In the genomic region with DNA sequence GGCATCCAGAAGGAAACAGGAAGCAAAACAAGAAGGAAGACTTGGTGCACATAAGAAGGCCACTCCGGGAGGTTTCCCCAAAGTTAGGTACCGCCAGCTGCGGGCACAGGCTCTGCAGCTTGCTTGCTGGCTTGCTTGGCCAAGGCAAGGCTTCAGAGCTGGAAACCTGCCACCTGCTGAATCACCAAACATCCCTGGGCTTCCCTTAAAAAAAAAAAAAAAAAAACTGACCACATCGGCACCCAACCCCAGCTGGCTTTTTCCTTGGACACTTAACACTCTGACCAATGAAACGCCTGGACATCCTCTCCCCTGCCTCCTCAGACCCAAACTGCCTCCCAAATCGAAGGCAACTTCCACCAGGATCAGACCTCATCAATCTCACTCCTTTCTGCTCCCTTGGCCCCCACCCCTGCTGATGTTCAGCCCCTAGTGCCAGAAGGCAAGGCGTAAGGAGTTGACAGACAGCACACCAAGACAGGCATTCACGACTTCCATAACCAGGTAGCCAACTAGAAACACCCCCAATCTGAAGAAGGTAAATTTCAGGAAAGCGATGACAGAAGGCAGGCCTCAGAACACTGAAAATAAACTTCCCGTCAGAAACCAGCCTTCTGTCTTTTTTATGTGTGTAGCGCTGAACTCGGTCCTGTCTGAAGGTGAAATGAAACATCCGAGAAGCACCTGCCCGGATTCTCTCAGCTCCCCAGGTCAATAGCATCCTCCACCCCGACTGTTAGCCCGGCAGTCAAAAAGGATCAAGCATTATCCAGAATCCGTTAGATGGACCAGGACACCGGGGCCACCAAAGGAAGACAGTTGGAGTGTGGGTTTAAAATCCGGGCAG, we compare ENCODE assay signal across 8 mouse cellular contexts. TPM values are rescaled to one million over a fixed set of nuclear protein-coding genes. Genes with fewer than 3 reads are reported as not detected.
DNase-seq lines count a peak whose midpoint lies in the region; ATAC-seq lines count a peak whose summit lies in the region.

No protein-coding gene starts in this region.

- H3K4me1 ChIP-seq in embryonic facial prominence, embryonic 15.5 days: peaks cover 28% of the 10 kb centered on the region
- peaks cover 17% of the 10 kb centered on the region for H3K4me1 ChIP-seq in heart, embryonic 16.5 days (ENCODE audit: control insufficient read depth, insufficient read depth, low read length)
- H3K4me1 ChIP-seq in lung, embryonic 15.5 days: peaks cover 35% of the 10 kb centered on the region

- no peaks in the 10 kb centered on the region for H3K27me3 ChIP-seq in embryonic facial prominence, embryonic 15.5 days
- no peaks in the 10 kb centered on the region for H3K27me3 ChIP-seq in heart, embryonic 16.5 days (ENCODE audit: control insufficient read depth, insufficient read depth, low read length)
- H3K27me3 ChIP-seq in lung, embryonic 15.5 days: no peaks in the 10 kb centered on the region

- no peaks in the 10 kb centered on the region for H3K9me3 ChIP-seq in embryonic facial prominence, embryonic 15.5 days (replicated peaks)
- H3K9me3 ChIP-seq in heart, embryonic 16.5 days (replicated peaks; ENCODE audit: control insufficient read depth, low read length): no peaks in the 10 kb centered on the region
- no peaks in the 10 kb centered on the region for H3K9me3 ChIP-seq in lung, embryonic 15.5 days

- peak overlapping the region; percentile 76 for H3K9ac ChIP-seq in embryonic facial prominence, embryonic 15.5 days
- peak overlapping the region; percentile 89 for H3K9ac ChIP-seq in heart, embryonic 16.5 days (ENCODE audit: low read length)
- peak overlapping the region; percentile 83 for H3K9ac ChIP-seq in lung, embryonic 15.5 days

- no peak overlapping the region for H3K27ac ChIP-seq in embryonic facial prominence, embryonic 15.5 days (replicated peaks)
- H3K27ac ChIP-seq in heart, embryonic 16.5 days (ENCODE audit: low read length): peak overlapping the region; percentile 24
- H3K27ac ChIP-seq in lung, embryonic 15.5 days: peak overlapping the region; percentile 42; the same call in 1 of the 2 replicates

- WGBS in embryonic facial prominence, embryonic 15.5 days: 26% methylated on average over 19 of the region's 19 CpGs
- 14% methylated on average over 19 of the region's 19 CpGs for WGBS in heart, embryonic 16.5 days
- 11% methylated on average over 19 of the region's 19 CpGs for WGBS in lung, embryonic 15.5 days

- peak overlapping the region; percentile 81 for H3K4me2 ChIP-seq in embryonic facial prominence, embryonic 15.5 days (replicated peaks)
- peak overlapping the region; percentile 93 for H3K4me2 ChIP-seq in heart, embryonic 16.5 days (ENCODE audit: low read depth, low read length)
- peak overlapping the region; percentile 89 for H3K4me2 ChIP-seq in lung, embryonic 15.5 days

- no peak for ATAC-seq in embryonic facial prominence, embryonic 15.5 days (ENCODE audit: insufficient number of reproducible peaks, low FRiP score, low TSS enrichment, low read depth)
- no peak for ATAC-seq in heart, embryonic 16.5 days (replicated peaks; ENCODE audit: extremely low read depth, insufficient read depth, low FRiP score)
- no peak for ATAC-seq in lung, embryonic 15.5 days (ENCODE audit: borderline replicate concordance, extremely low read depth, low FRiP score, low TSS enrichment)
- no peak for ATAC-seq in granulocyte monocyte progenitor cell, adult 5-6 weeks (replicated peaks; ENCODE audit: poor library complexity, severe bottlenecking)

- H3K36me3 ChIP-seq in embryonic facial prominence, embryonic 15.5 days: no peaks in the 10 kb centered on the region
- H3K36me3 ChIP-seq in heart, embryonic 16.5 days (ENCODE audit: control insufficient read depth, insufficient read depth): no peaks in the 10 kb centered on the region
- no peaks in the 10 kb centered on the region for H3K36me3 ChIP-seq in lung, embryonic 15.5 days

- peak overlapping the region; percentile 84 for H3K4me3 ChIP-seq in embryonic facial prominence, embryonic 15.5 days (replicated peaks)
- H3K4me3 ChIP-seq in heart, embryonic 16.5 days (ENCODE audit: low read length): peak overlapping the region; percentile 95
- peak overlapping the region; percentile 87 for H3K4me3 ChIP-seq in lung, embryonic 15.5 days

- peak; percentile 86 for DNase-seq in 416B (ENCODE audit: low read depth)
- DNase-seq in T-cell, adult 2 months (ENCODE audit: low spot score): peak; percentile 21
- peak; percentile 85 for DNase-seq in kidney, postnatal 10 days
- DNase-seq in right cerebral cortex, postnatal 10 days (ENCODE audit: low spot score in 2 of 2): peak; percentile 66 to 70

RNA-seq across cellular contexts. Expression of a gene that starts 2.7 kb away (rescaled TPM):
- 38.8 and 39.4 TPM in 2 replicates for polyA plus RNA-seq in embryonic facial prominence, embryonic 15.5 days (2015; fragmentation: Nextera tagmentation; extraction: Ambion mirVana)
- polyA plus RNA-seq in heart, embryonic 16.5 days (2015; fragmentation: Nextera tagmentation; extraction: Ambion mirVana): 40.1 and 41.3 TPM in 2 replicates
- polyA plus RNA-seq in lung, embryonic 15.5 days (2015; fragmentation: Nextera tagmentation; extraction: Ambion mirVana): 50.4 and 54.7 TPM in 2 replicates
- total RNA-seq in granulocyte monocyte progenitor cell, adult 5-6 weeks (2014; fragmentation: Nextera tagmentation): 14.6 and 21.0 TPM in 2 replicates
- total RNA-seq in granulocyte monocyte progenitor cell, adult 5-6 weeks (2017): 13.2 and 18.1 TPM in 2 replicates

Comparison
In these comparisons a context has a peak if more than half of its experiments do, and no peak if none do; other contexts are left out.
1. DNase-seq: peak in every context shown above with its lines; median percentile 86 in 416B; 85 in kidney, postnatal 10 days; 68 in right cerebral cortex, postnatal 10 days; 21 in T-cell, adult 2 months.